Mouse (Mus musculus): ENCODE measurements around the gene Sstr4.

Gene Sstr4

GRCm38 (mm10) chr2:148395131-148396051 is at the start of gene Sstr4:
TSS of gene Sstr4 (plus strand) at chr2:148395344.
- peak; percentile 97 for DNase-seq

DNA sequence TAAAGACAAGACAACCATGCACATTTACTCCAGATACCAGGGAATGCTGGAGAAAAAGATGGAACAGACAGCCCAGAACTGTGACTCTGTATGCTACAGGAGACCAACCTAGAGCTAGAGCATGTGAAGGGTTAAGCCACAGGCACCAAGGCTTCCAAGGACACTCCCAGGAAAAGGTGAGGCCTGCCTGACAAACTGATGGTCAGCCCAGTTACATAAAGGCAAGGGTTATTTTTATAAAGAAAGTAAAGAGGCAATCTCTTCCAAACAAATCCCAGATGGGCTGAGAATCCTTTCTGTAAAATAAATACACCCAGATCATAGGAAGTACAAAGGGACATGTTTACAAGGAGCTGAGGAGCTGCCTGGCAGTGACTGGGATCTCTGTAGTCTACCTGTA is 49.8 kb upstream of the Sstr4 start:
- peak; percentile 97 for DNase-seq

DNA sequence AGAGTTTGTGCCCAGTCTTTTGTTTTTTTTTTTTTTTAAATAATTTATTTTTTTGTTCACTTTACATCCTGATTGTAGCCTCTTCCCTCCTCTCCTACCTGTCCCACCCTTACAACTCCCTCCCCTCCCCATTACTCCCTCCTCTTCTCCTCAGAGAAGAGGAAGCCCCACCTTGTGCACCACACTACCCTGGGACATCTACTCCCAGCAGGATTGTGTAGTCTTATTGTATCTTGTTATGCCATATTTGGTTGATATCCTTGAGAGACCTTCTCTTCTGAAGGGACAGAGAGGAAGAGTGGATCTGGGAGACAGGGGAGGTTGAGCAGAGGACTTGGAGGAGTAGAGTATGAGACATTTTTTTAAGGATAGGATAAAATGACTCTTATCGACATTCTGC is 48.2 kb upstream of the Sstr4 start:
- DNase-seq = peak; percentile 86

- DNase-seq = no peak
Measured at GRCm38 (mm10) chr2:148349509-148350307, 45.4 kb upstream of the Sstr4 start.

- DNase-seq = peak; percentile 14
Measured at GRCm38 (mm10) chr2:148350460-148350859, 44.7 kb upstream of the Sstr4 start.

GRCm38 (mm10) chr2:148352655-148353054 is 42.5 kb upstream of the Sstr4 start:
- peak; percentile 17 for DNase-seq

GRCm38 (mm10) chr2:148357145-148357544 is 38.0 kb upstream of the Sstr4 start:
- peak; percentile 41 for DNase-seq

DNA sequence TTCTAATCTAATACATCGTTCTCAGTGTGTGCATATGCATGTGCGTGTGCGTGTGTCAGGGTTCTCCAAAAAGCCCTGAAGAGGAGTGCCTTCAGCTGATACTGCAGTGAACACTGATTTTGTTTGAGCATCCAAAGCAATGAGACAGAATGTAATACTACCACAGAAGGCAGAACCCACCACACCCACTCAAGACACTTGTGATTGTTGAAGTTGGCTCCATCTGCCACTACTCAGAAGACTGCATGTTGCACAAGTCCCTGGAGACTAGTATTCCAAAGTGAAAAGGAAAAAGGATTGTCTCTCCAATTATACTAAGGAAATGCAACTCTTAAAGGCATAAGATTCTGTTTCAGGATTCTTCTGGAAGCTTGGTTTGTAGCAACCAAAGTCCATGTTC is 30.6 kb upstream of the Sstr4 start:
- DNase-seq = peak; percentile 91

DNA sequence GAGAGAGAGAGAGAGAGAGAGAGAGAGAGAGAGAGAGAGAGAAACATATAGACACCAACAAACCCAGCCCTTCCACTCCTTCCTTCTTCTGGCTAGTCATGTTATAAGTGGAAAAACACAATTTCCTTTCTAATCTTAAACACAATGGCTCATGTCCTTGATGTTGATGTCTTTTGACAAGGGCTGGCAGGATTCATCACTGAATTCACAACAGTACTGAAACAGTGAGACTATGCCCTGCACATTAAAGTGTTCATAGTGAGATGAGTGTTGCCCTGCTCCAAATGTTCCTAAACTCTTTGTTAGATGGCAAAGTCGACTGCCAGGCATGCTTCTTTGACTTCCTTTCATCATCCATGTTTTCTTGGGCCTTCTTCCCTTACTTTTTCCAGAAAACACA is 29.9 kb upstream of the Sstr4 start:
- peak; percentile 70 for DNase-seq

DNA sequence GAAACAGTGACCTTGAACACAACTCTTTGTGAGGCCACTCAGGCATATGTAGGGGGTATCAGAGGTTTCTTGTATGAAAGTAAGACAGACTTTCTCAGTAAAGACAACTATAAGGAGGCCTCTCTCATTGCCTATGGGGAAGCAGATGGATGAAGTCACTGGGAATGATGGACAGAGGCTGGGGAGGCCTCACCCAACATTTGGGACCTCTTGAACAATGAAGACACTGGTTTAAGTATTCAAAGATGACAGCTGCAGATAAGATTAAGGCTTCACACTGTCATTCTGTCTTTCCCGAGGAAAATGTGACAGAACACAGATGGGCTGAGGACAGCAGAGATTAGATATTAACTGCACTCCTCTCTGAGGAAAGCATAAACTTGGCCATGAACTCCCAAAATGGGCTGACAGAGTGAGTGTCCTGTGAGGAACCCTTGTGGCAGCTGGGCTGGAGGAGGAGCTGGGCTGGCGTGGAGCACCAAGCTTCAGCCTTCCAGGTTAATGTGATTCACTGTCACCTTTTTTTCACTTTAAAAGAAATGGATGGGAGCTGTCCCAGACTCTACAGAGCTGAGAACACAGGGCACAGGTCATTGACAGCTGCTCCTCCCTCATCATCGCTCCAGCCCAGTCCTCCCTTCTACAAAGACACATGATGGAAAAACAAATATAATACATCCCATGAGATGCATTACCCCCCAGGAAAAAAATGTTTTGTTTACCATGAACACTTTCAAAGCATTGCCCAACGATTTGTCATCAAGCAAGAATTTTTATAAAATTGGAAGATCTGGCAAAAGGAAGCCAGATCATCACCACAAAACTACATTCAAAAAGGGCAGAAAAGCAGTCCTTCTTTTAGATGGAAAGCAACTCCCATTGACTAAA is 23.2 kb upstream of the Sstr4 start:
- DNase-seq = peak; percentile 87

DNA sequence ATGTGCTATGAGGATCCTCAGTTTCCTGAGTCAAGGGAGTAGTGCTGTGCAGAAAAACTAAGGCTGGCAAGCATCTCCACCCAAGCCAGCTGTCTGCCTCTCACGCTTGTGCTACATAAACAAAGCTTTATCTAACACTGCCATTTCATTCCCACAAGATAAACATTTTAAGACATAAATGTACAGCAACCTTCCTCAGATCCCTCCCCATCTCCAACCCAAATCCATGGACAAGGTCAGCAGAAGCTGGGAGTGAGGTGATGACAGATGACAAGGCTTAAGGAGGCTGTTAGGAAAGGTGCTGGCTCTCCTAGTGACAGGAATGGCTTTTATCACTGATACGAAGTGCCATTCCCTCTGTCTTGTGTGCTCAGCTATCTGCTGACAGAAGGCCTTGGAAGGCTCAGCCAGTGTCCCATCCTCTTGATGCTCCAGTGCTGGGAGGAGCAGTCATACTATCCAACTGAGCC is 21.5 kb upstream of the Sstr4 start:
- DNase-seq = peak; percentile 76

DNA sequence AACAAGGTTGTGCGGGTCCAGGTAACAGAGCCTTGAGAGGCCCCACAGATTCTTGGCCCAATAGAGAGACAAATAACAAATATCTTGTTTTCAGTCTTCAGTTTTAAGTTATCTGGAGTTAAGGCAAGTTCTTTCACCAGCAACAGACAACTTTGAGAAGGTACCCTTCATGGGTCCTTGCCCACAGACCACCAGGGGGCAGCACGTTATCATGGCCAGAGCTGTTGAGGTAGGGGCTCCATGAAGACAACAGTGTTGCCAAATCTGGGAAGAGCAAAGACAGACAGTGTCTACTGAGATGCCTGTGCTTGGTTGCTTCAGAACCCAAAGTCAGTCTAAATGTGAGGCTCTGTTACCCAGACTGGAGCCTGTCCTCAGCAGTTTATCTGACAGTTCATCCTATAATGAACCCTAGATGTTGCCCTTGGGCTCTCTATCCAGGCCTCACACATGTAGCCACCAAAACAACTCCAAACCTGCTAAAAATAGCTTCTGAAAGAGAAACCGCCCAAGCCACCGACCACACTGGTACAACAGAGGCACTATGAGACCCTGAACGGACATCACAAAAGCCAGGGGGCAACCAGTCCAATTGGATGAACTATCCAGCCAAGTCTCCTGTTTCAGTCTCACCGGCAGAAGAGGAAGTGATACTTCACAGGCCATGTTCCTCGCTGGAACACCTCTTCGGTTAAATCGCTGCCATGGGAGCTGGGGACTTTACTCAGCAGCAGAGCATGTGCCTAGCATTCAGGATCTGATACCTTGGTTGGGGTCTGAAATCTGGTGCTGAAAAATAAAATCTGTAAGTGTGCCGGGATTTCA is 19.6 kb upstream of the Sstr4 start:
- peak; percentile 87 for DNase-seq

- peak; percentile 66 for DNase-seq
Measured at GRCm38 (mm10) chr2:148378817-148379342, 16.3 kb upstream of the Sstr4 start.

GRCm38 (mm10) chr2:148379899-148380413 is 15.2 kb upstream of the Sstr4 start:
- peak; percentile 90 for DNase-seq

GRCm38 (mm10) chr2:148381076-148381475 is 14.1 kb upstream of the Sstr4 start:
- peak; percentile 78 for DNase-seq

GRCm38 (mm10) chr2:148386476-148386875 is 8.7 kb upstream of the Sstr4 start:
- peak; percentile 60 for DNase-seq

DNA sequence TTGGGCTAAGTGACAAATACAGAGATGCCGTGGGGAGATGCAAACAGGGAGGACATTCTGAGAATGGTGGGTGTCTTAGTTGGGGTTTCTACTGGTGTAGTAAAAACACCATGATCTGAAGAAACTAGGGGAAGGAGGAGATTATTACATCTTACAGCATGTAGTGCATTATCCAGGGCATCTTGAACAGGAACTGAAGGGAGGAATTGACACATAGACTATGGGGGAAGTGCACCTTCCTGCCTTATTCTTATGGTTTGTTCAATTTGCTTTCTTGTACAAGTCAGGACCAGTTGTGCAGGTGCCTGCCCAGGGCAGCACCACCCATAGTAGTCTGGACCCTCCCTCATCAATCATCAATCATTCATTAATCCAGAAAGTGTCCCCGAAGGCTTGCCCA is 8.2 kb upstream of the Sstr4 start:
- DNase-seq = peak; percentile 30

DNA sequence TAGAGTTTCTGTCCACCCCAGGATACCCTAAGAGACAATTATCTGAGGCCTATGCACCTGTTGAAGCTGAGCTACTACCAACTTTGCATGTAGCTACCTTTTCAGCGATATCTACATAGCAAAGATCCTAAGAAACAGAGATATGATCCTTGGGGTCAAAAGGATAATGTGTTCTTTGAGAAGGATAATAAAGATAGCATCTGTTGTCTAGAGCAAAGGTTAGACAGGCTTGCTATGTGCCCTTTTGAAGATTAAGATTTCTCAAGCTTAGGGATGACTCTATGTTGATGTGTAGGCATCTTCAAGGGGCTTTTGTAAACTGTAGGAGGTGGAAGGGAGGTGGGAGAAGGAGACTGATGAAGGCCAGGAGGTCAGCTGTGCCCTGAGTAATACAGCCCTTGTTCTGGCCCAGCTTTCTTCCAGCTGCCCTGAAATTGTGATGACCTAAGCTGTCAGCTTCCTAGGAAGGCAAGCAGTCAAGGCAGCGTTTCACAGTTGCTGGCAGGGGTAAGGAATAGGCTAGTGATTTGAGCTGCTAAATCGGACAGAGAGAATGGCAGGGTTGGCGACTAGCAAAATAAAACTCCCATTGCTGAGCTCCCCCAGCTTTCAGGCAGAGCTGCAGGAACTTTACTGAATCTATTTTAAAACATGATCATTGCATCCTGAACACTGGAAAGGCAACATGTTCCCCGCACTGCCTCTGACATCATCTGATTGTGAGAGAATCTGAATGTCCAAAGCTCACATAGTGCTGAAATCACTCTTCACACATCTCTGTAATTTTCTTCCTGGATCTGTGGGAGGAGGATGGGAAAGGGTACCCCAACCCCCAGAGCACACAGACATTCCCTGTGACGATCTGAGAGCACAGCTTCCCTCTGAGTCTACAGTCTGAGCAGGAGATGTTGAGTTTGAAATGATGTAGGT is 7.2 kb upstream of the Sstr4 start:
- peak; percentile 82 for DNase-seq

DNA sequence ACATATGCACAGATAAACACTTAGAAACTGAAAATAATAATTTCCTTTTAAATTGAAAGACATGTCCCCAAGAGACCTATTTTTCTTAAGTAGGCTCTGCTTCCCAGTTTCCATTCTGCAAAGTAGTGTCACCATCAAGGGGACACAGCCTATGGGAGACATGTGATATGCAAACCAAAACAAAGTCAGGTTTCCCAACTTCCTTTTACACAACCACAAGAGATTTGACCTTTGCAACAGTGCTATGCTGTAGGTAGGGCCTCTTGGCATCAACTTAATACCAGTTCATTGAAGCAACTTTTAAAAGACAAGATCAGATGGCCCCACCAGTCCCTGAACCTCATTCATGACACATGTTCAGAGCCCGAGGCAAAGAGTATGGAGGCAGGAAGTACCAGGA is 2.0 kb upstream of the Sstr4 start:
- peak; percentile 77 for DNase-seq

- DNase-seq = peak; percentile 69
Measured at GRCm38 (mm10) chr2:148393846-148394245, 1.3 kb upstream of the Sstr4 start.
